Mouse (Mus musculus): Measurements from ENCODE around the gene Slamf9. TPM values are rescaled to one million over a fixed set of nuclear protein-coding genes. Genes with fewer than 3 reads are reported as not detected.

The Slamf9 gene
- polyA plus RNA-seq, 1 experiment from 2014 or later = 1.5 TPM

DNA sequence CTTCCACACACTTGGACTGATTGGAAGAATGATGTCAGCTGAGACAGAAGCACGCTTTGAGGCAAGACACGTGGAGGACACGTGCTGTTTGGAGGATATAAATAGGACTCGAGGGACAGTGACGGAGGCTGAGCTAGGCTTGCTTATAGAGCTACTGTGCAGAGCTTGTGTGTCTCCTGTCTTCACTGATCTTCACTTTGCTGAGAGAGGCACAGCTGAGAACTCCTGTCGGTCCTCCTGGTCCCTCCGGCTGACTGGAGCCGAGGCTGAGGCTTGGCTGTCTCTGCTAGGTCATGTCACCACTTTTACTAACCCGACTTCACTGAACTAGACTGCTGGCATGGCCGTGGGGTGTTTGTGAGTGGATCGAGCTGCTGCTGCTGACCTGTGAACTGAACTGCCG is 48.5 kb downstream of the Slamf9 start:
- Histone ChIP-seq H3K27ac (ENCODE audit: low read depth) (no peak overlapping the region), H3K4me3 (ENCODE audit: low read depth, low read length) (no peak overlapping the region), H3K27me3 (ENCODE audit: insufficient read depth, low read length) (no peaks in the 10 kb centered on the region), H3K9ac (replicated peaks) (no peak overlapping the region), H3K36me3 (replicated peaks; ENCODE audit: insufficient read depth, low read length) (no peaks in the 10 kb centered on the region), H3K4me2 (ENCODE audit: low read depth, low read length) (no peak overlapping the region), H3K9me3 (ENCODE audit: low read length) (no peaks in the 10 kb centered on the region), H3K4me1 (ENCODE audit: insufficient read depth) (peaks cover 23% of the 10 kb centered on the region)
- DNase-seq (no peak), ATAC-seq (no peak)
- WGBS (ENCODE audit: insufficient replicate concordance) = 56% methylated on average over 12 of the region's 12 CpGs
- TF ChIP-seq CTCF (IDR thresholded peaks at IDR 0.05; ENCODE audit: low read depth) (no peak), EP300 (IDR thresholded peaks at IDR 0.05; ENCODE audit: low read depth) (no peak)

GRCm38 (mm10) chr1:172525027-172525764 is 50.0 kb downstream of the Slamf9 start:
- H3K4me3 ChIP-seq (ENCODE audit: low read depth, low read length) = 0 out of 2 replicates have a peak overlapping the region, but pooled peaks have one; percentile 6

GRCm38 (mm10) chr1:172525971-172526370 is 50.8 kb downstream of the Slamf9 start:
- H3K36me3 ChIP-seq (replicated peaks; ENCODE audit: insufficient read depth, low read length) = no peaks in the 10 kb centered on the region
- 22% methylated on average over 7 of the region's 7 CpGs for WGBS (ENCODE audit: insufficient replicate concordance)
- H3K9me3 ChIP-seq (ENCODE audit: low read length) = no peaks in the 10 kb centered on the region
- H3K4me3 ChIP-seq (ENCODE audit: low read depth, low read length) = peak overlapping the region; percentile 13; the same call in 1 of the 2 replicates
- TF ChIP-seq CTCF (IDR thresholded peaks at IDR 0.05; ENCODE audit: low read depth) (no peak), EP300 (IDR thresholded peaks at IDR 0.05; ENCODE audit: low read depth) (no peak)
- DNase-seq (no peak), ATAC-seq (no peak; the same call in 1 of the 2 replicates)
- peak overlapping the region; percentile 64; the same call in 1 of the 2 replicates for H3K27ac ChIP-seq (ENCODE audit: low read depth)
- H3K4me2 ChIP-seq (ENCODE audit: low read depth, low read length) = peak overlapping the region; percentile 60
- H3K4me1 ChIP-seq (ENCODE audit: insufficient read depth) = peaks cover 20% of the 10 kb centered on the region
- peaks cover 5% of the 10 kb centered on the region; the same call in 1 of the 2 replicates for H3K27me3 ChIP-seq (ENCODE audit: insufficient read depth, low read length)
- H3K9ac ChIP-seq (replicated peaks) = no peak overlapping the region

More at GRCm38 (mm10) chr1:172525027-172525764, 50.0 kb downstream of the Slamf9 start:
- peak overlapping the region; percentile 57 for H3K27ac ChIP-seq (ENCODE audit: low read depth)
- ATAC-seq (peak; percentile 39), DNase-seq (no peak)
- H3K9ac ChIP-seq (replicated peaks) = no peak overlapping the region
- no peaks in the 10 kb centered on the region for H3K36me3 ChIP-seq (replicated peaks; ENCODE audit: insufficient read depth, low read length)
- peaks cover 5% of the 10 kb centered on the region; the same call in 1 of the 2 replicates for H3K27me3 ChIP-seq (ENCODE audit: insufficient read depth, low read length)
- TF ChIP-seq CTCF (IDR thresholded peaks at IDR 0.05; ENCODE audit: low read depth) = peak; percentile 37; the same call in 1 of the 2 replicates
- TF ChIP-seq EP300 (IDR thresholded peaks at IDR 0.05; ENCODE audit: low read depth) = peak; percentile 41; the same call in 1 of the 2 replicates
- H3K4me2 ChIP-seq (ENCODE audit: low read depth, low read length) = peak overlapping the region; percentile 60
- WGBS (ENCODE audit: insufficient replicate concordance) = 18% methylated on average over 15 of the region's 15 CpGs
- H3K9me3 ChIP-seq (ENCODE audit: low read length) = no peaks in the 10 kb centered on the region
- peaks cover 23% of the 10 kb centered on the region for H3K4me1 ChIP-seq (ENCODE audit: insufficient read depth)

DNA sequence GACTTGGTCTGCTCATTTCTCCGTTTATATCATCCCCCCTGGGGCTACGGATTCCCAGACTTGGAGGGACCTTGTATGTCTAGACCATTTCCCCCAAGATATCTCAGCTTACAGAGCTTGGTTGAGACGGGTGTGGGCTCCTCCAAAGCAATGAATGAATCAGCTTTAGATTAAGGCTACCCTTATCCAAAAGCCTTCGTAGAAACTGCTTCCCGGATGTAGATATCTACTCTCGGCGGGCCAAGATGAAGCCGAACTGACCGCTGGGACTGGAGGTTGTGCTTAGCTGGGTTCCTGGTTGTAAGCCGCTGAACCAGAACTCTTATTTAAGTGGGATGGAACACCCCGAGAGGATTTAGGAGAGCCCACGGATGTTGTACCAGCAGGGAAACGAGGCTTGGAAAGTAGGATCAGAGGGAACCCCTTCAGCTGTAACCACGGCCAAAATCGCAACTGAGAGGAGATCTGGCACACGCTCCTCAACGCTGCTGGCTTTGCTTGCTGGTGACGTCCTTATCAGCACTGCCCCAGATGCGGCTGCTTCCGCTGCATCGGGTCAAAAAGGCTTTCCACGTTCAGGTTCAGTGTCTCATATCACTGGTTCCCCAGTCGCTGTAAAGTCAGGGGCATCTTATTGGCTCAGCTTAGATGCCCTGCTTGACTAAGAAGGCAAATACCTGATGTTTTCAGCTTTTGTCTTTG is 51.4 kb downstream of the Slamf9 start:
- ATAC-seq = peak; percentile 48
- H3K36me3 ChIP-seq (replicated peaks; ENCODE audit: insufficient read depth, low read length) = no peaks in the 10 kb centered on the region
- peaks cover 7% of the 10 kb centered on the region for H3K27me3 ChIP-seq (ENCODE audit: insufficient read depth, low read length)
- no peaks in the 10 kb centered on the region for H3K9me3 ChIP-seq (ENCODE audit: low read length)
- H3K27ac ChIP-seq (ENCODE audit: low read depth) = peak overlapping the region; percentile 64; the same call in 1 of the 2 replicates
- no peak overlapping the region for H3K9ac ChIP-seq (replicated peaks)
- 12% methylated on average over 23 of the region's 23 CpGs for WGBS (ENCODE audit: insufficient replicate concordance)
- DNase-seq = peak; percentile 60
- 0 out of 2 replicates have a peak, but pooled peaks have one; percentile 38 for TF ChIP-seq EP300 (IDR thresholded peaks at IDR 0.05; ENCODE audit: low read depth)
- no peak for TF ChIP-seq CTCF (IDR thresholded peaks at IDR 0.05; ENCODE audit: low read depth)
- H3K4me2 ChIP-seq (ENCODE audit: low read depth, low read length) = peak overlapping the region; percentile 60
- peak overlapping the region; percentile 29 for H3K4me3 ChIP-seq (ENCODE audit: low read depth, low read length)
- peaks cover 16% of the 10 kb centered on the region for H3K4me1 ChIP-seq (ENCODE audit: insufficient read depth)

DNA sequence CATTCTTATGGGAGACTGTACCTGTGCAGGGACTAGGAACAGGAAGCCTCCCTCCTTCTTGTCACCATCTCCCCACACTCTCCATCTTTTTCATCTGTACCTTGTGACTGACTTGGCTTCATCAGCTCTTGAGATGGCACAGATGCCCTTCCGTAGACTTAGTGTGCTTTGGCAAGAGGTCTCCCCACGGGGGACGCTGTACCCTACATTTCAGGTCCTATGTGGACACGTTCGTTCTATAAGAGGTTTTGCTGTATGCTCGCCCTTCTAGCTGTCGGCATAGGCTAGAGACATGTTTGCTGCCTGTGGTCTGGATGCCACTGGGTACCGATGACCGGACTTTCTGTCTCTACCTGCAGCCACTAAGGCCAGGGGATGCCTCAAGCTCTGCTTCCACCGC is 52.3 kb downstream of the Slamf9 start:
- Histone ChIP-seq H3K4me3 (ENCODE audit: low read depth, low read length) (no peak overlapping the region), H3K9me3 (ENCODE audit: low read length) (no peaks in the 10 kb centered on the region), H3K36me3 (replicated peaks; ENCODE audit: insufficient read depth, low read length) (no peaks in the 10 kb centered on the region), H3K9ac (replicated peaks) (no peak overlapping the region), H3K27me3 (ENCODE audit: insufficient read depth, low read length) (peaks cover 13% of the 10 kb centered on the region), H3K27ac (ENCODE audit: low read depth) (no peak overlapping the region), H3K4me1 (ENCODE audit: insufficient read depth) (peaks cover 16% of the 10 kb centered on the region), H3K4me2 (ENCODE audit: low read depth, low read length) (no peak overlapping the region)
- no peak for DNase-seq
- ATAC-seq = no peak
- TF ChIP-seq EP300 (IDR thresholded peaks at IDR 0.05; ENCODE audit: low read depth) (no peak), CTCF (IDR thresholded peaks at IDR 0.05; ENCODE audit: low read depth) (no peak)
- WGBS (ENCODE audit: insufficient replicate concordance) = 87% methylated on average over 10 of the region's 10 CpGs

Other genes with a start within 250 kb of the Slamf9 start
- 0.04 and 0.08 TPM in 2 replicates for gene Atp1a4, start 216.9 kb upstream of the Slamf9 start, polyA plus RNA-seq (2015; fragmentation: Nextera tagmentation; extraction: Ambion mirVana)
- 12.8 and 13.1 TPM in 2 replicates for gene Igsf8, start 213.7 kb upstream of the Slamf9 start, polyA plus RNA-seq (2015; fragmentation: Nextera tagmentation; extraction: Ambion mirVana)
- 0.29 and 1.4 TPM in 2 replicates for gene Atp1a2, start 177.3 kb upstream of the Slamf9 start, polyA plus RNA-seq (2015; fragmentation: Nextera tagmentation; extraction: Ambion mirVana)
- gene Kcnj9, start 146.0 kb upstream of the Slamf9 start, polyA plus RNA-seq (2015; fragmentation: Nextera tagmentation; extraction: Ambion mirVana) = 0.07 TPM in 2 replicates
- gene Kcnj10, start 134.1 kb upstream of the Slamf9 start, polyA plus RNA-seq (2015; fragmentation: Nextera tagmentation; extraction: Ambion mirVana) = 0.17 and 0.19 TPM in 2 replicates
- 1.8 TPM in 2 replicates for gene Pigm, start 98.8 kb upstream of the Slamf9 start, polyA plus RNA-seq (2015; fragmentation: Nextera tagmentation; extraction: Ambion mirVana)
- gene Igsf9, start 6.4 kb downstream of the Slamf9 start, polyA plus RNA-seq (2015; fragmentation: Nextera tagmentation; extraction: Ambion mirVana) = 0.32 and 0.73 TPM in 2 replicates
- gene Tagln2, start 24.7 kb downstream of the Slamf9 start, polyA plus RNA-seq (2015; fragmentation: Nextera tagmentation; extraction: Ambion mirVana) = 104 and 105 TPM in 2 replicates
- gene Cfap45, start 45.4 kb downstream of the Slamf9 start, polyA plus RNA-seq (2015; fragmentation: Nextera tagmentation; extraction: Ambion mirVana) = 0.32 and 0.37 TPM in 2 replicates
- not detected in 2 replicates for gene Vsig8, start 80.6 kb downstream of the Slamf9 start, polyA plus RNA-seq (2015; fragmentation: Nextera tagmentation; extraction: Ambion mirVana)
- 0.31 TPM in 2 replicates for gene Slamf8, start 115.2 kb downstream of the Slamf9 start, polyA plus RNA-seq (2015; fragmentation: Nextera tagmentation; extraction: Ambion mirVana)
- gene Fcrl6, start 127.2 kb downstream of the Slamf9 start, polyA plus RNA-seq (2015; fragmentation: Nextera tagmentation; extraction: Ambion mirVana) = 0.12 and 0.31 TPM in 2 replicates
- 12.1 and 13.0 TPM in 2 replicates for gene Dusp23, start 157.6 kb downstream of the Slamf9 start, polyA plus RNA-seq (2015; fragmentation: Nextera tagmentation; extraction: Ambion mirVana)
- gene Crp, start 222.7 kb downstream of the Slamf9 start, polyA plus RNA-seq (2015; fragmentation: Nextera tagmentation; extraction: Ambion mirVana) = 340 and 343 TPM in 2 replicates

Measured in liver, postnatal 0 days (tissue).